Mouse (Mus musculus) mouse embryonic stem cell (cell line): Measurements from ENCODE around the gene Insig1.

Experiments used
- in situ Hi-C, 2 experiments: fragments of 300-500 bp; cut with MboI; formaldehyde crosslinking; loops; 1 replicate in 1 of 2; 3 replicates in 1 of 2; pipeline ENCODE4 v1.14.3; 2019 to 2020; ENCODE audit warnings: low sequenced_read_pairs in 2 of 2, low pct_unique_long_range_greater_than_20kb in 1 of 2, mixed read lengths in 1 of 2; ENCODE audit not compliant: unreplicated experiment in 1 of 2

The Insig1 gene

DNA sequence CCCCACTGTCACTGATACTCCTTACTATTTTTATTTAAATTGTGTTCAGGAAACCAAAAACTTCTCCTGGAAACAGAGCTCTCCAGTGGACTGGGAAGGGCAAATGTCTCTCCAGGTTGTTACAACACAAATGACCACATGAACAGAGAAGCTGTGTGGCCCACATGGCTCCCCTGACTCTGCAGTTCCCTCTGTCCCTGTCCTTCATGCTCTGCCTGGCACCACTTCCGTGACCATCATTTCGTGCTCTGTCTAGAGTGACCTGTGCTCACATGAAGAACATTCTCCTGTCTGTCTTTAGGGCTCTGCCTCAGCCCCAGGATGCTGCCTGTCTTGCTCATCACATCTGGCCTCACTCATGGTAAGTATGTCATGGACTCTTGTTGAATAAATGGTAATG is 24.5 kb downstream of the Insig1 start:
- in situ Hi-C loops = loop anchor here (10.0 to 25.0 kb wide), 3 partner anchors 101 to 358 kb away; no protein-coding TSS in a partner anchor

GRCm38 (mm10) chr5:28106966-28107365 is 35.8 kb downstream of the Insig1 start:
- in situ Hi-C loops = no loop called here

DNA sequence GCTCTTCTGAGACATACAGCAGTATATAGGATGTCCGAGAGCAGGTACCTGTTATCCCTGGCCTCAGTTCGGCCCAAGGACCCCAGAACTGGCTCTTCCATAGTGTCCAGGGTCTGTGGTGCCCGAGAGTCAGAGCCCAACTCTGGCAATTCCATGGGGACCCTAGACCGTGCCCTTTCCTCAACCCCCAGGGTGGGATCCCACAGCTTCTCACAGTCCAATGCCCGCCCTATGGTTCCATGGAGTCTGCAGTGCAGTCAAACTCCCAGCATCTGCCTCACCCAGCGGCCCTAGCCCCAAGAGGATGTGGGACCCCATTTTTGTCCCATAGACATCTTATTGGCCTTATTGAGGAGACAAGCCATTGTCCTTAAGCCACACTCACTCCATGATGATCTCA is 36.8 kb downstream of the Insig1 start:
- in situ Hi-C loops = no loop called here

GRCm38 (mm10) chr5:28110881-28111280 is 39.7 kb downstream of the Insig1 start:
- in situ Hi-C loops = no loop called here

- in situ Hi-C loops = no loop called here
Observed at GRCm38 (mm10) chr5:28117251-28117880, 46.2 kb downstream of the Insig1 start.

- in situ Hi-C loops = no loop called here
Observed at GRCm38 (mm10) chr5:28117882-28118530, 46.8 kb downstream of the Insig1 start.

DNA sequence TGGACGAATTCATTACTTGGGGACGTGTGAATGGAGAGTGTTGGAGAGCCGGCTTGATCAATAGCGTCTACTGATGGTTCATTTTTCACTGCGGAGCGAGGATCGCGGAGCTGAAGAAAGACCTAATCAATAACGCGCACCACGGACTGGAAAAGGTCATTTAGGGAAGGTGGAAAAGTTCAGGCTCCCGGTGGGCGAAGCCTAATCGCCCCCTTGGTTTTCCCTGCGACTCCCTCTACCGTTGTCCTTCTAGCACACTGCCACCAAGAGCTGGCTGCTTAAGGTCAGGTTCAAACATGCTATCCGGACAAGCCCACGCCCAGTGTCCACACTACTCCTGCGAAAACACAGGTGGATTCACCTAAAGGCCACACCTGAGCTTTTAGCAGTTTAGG is 47.4 kb downstream of the Insig1 start:
- in situ Hi-C loops = no loop called here

GRCm38 (mm10) chr5:28119576-28119975 is 48.4 kb downstream of the Insig1 start:
- in situ Hi-C loops = no loop called here

DNA sequence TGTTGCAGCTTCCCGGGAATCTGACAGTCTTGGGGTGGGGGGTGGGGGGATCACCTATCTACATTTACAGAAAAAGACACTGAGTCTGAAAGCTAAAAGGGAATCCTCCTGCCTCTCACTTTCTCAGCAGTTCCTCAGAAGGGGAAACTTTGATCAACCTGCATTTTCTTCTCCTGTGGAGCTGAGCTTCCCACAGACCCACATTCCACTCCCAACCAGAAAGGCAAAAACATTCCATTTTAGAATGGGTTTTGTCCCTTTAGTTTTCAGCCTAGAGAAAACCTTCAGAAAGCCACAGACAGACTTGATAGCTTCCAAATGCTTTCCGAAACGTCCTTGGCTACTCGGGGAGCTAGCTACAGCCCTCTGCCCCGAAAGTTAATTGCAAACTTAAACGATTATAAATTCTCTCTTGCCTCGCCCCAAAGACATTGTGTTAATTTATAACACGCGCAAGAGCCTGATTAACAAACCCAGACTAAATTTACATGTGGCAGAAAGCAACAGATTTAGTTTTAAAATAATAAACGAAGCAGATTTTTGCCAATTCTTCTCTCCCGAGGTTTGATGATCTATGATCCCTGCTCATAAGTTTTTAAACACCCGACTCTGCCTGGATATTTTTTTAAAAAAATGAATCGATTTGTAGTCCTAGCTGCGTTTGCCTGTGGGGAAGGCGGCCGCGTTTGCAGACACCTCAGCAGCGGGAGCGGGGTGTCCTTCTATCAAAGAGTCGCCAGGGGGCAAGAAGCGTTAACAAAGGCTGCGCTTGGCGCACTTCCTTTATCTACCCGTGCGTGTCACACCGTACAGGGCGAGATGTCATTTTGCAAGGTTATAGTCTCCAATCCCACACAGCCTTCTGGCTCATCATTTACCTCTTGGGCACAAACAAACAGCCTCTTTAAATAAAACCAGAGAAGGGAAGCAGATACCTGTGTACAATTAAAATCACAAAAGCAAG is 51.6 kb downstream of the Insig1 start:
- in situ Hi-C loops = no loop called here

DNA sequence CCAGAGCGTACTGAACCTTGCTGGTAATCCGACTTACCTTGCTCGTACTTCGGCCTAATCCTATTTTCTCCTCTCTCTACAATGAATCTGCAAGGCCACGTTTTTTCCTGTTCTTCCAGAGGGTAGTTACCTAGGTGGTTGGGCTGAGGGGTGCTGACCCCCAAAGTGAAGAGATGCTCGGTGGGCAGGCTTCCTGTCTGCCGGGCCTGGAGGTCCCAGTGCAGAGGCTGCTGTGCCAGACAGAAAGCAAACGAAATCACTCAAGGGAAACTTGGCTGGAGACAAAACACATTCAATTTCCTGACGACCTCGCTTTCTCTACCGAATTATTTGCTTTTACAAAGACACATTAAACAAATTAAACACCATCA is 52.3 kb downstream of the Insig1 start:
- in situ Hi-C loops = no loop called here

GRCm38 (mm10) chr5:28124321-28125230 is 53.4 kb downstream of the Insig1 start:
- in situ Hi-C loops = no loop called here
